Comparison of ENCODE assay signal across 18 mouse cellular contexts in the genomic region with DNA sequence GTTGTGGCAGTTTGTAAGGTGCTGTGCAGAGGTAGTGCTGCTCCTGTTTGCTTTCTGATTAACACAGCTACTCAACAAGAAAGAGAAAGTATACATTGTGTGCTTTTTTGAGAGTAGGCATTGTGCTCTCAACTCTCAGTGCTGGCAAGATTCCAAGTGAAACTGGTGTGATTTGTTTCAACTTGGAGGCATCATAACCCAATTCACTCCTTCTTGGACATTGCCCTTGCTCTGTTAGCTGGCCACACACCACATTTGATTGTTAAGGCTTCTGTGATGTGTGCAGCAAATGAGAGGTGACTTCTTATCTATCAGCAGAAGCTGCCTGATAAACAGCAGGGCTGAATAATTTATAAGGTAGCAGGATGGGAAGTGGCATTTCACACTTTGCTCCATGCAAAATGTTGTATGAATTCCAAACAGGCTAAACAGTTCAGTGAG.
DNase-seq lines count a peak whose midpoint lies in the region; ATAC-seq and TF ChIP-seq lines count a peak whose summit lies in the region.
"Had no signal": no experiment of that assay in that cellular context is flagged by ENCODE, and none has a peak within 500 bp of the region (broad histone marks: within the 10 kb centered on the region; RNA-seq: fewer than 3 reads in every experiment).

No protein-coding gene starts in this region.

- no peak for TF ChIP-seq POLR2A in liver, adult 2 months (IDR thresholded peaks at IDR 0.05; ENCODE audit: extremely low read depth, insufficient read depth, low read length)
- no peak for TF ChIP-seq POLR2A in brain, embryonic 14.5 days (IDR thresholded peaks at IDR 0.05; ENCODE audit: borderline replicate concordance, extremely low read depth, insufficient read depth, insufficient read length, poor library complexity, severe bottlenecking)

- TF ChIP-seq CTCF in liver, adult 2 months (IDR thresholded peaks at IDR 0.05; ENCODE audit: low read depth, low read length), result no peak
- TF ChIP-seq CTCF in brain, embryonic 14.5 days (IDR thresholded peaks at IDR 0.05; ENCODE audit: borderline replicate concordance, extremely low read depth, insufficient read depth, insufficient read length), result no peak

- no peaks in the 10 kb centered on the region for H3K4me1 ChIP-seq in liver, adult 2 months (ENCODE audit: control insufficient read depth, insufficient read depth, low read length)
- H3K4me1 ChIP-seq in liver, embryonic 11.5 days (replicated peaks; ENCODE audit: control insufficient read depth, insufficient read depth, low read length), result no peaks in the 10 kb centered on the region
- H3K4me1 ChIP-seq: embryonic facial prominence, embryonic 13.5 days; neural tube, embryonic 12.5 days had no signal

- no peak overlapping the region for H3K9ac ChIP-seq in liver, adult 2 months (ENCODE audit: low read depth, low read length)
- H3K9ac ChIP-seq in liver, embryonic 11.5 days (ENCODE audit: low read depth, low read length), result no peak overlapping the region
- H3K9ac ChIP-seq: embryonic facial prominence, embryonic 13.5 days; heart, embryonic 12.5 days; limb, embryonic 13.5 days; neural tube, embryonic 12.5 days had no signal

- H3K27ac ChIP-seq in liver, adult 2 months (replicated peaks; ENCODE audit: insufficient read depth, low read depth, low read length), result no peak overlapping the region
- no peak overlapping the region for H3K27ac ChIP-seq in liver, embryonic 11.5 days (ENCODE audit: low read depth, low read length)
- H3K27ac ChIP-seq: embryonic facial prominence, embryonic 13.5 days; limb, embryonic 13.5 days; neural tube, embryonic 12.5 days had no signal

- H3K4me2 ChIP-seq in liver, embryonic 11.5 days, result no peak overlapping the region
- H3K4me2 ChIP-seq: embryonic facial prominence, embryonic 13.5 days; heart, embryonic 12.5 days; limb, embryonic 13.5 days; neural tube, embryonic 12.5 days had no signal

- no peak overlapping the region for H3K4me3 ChIP-seq in liver, adult 2 months (ENCODE audit: insufficient read depth, low read depth, low read length)
- no peak overlapping the region for H3K4me3 ChIP-seq in liver, embryonic 11.5 days (ENCODE audit: low read depth, low read length)
- H3K4me3 ChIP-seq: embryonic facial prominence, embryonic 13.5 days; heart, embryonic 12.5 days; limb, embryonic 13.5 days; neural tube, embryonic 12.5 days had no signal

- no peaks in the 10 kb centered on the region for H3K9me3 ChIP-seq in liver, embryonic 11.5 days (ENCODE audit: control insufficient read depth, low read length)
- H3K9me3 ChIP-seq: embryonic facial prominence, embryonic 13.5 days; heart, embryonic 12.5 days; limb, embryonic 13.5 days; neural tube, embryonic 12.5 days had no signal

- DNase-seq in liver, adult 2 months (ENCODE audit: extremely low read depth, low read depth, low spot score), result peak; percentile 2
- DNase-seq in liver, embryonic 11.5 days (ENCODE audit: low spot score), result no peak
- DNase-seq in NIH3T3 (ENCODE audit: low read depth), result peak; percentile 4
- peak; percentile 64 for DNase-seq in brain, embryonic 14.5 days (ENCODE audit: low read depth)
- peak; percentile 27 for DNase-seq in retina, postnatal 1 day
- no peak for DNase-seq in adrenal gland, adult 18-20 months (ENCODE audit: low spot score in 2 of 2)
- DNase-seq in gastrocnemius, adult 8-10 months (ENCODE audit: low spot score in 2 of 2), result no peak
- DNase-seq: cerebellum, adult 9-11 months; heart, postnatal 4 days; kidney, postnatal 10 days; layer of hippocampus, adult 9-11 months; right cerebral cortex, postnatal 25 days; thymus, adult 2 months had no signal

- ATAC-seq in liver, embryonic 11.5 days (replicated peaks; ENCODE audit: low FRiP score), result no peak
- ATAC-seq: inflammation-experienced regulatory T-cells, adult 6 months had no signal

- no peaks in the 10 kb centered on the region for H3K27me3 ChIP-seq in liver, adult 2 months (ENCODE audit: control insufficient read depth, insufficient read depth, low read length)
- H3K27me3 ChIP-seq in liver, embryonic 11.5 days (replicated peaks; ENCODE audit: control insufficient read depth, insufficient read depth, low read length), result no peaks in the 10 kb centered on the region
- H3K27me3 ChIP-seq: embryonic facial prominence, embryonic 13.5 days; heart, embryonic 12.5 days; limb, embryonic 13.5 days; neural tube, embryonic 12.5 days had no signal

- H3K36me3 ChIP-seq in liver, adult 2 months (ENCODE audit: control insufficient read depth, insufficient read depth, low read length), result no peaks in the 10 kb centered on the region
- H3K36me3 ChIP-seq in liver, embryonic 11.5 days (ENCODE audit: control insufficient read depth, insufficient read depth, low read length), result no peaks in the 10 kb centered on the region
- H3K36me3 ChIP-seq: embryonic facial prominence, embryonic 13.5 days; heart, embryonic 12.5 days; limb, embryonic 13.5 days; neural tube, embryonic 12.5 days had no signal

- H3K79me2 ChIP-seq in liver, adult 2 months (ENCODE audit: control insufficient read depth, insufficient read depth, low read length), result no peaks in the 10 kb centered on the region

Comparison
In these comparisons a context has a peak if more than half of its experiments do, and no peak if none do; other contexts are left out.
1. DNase-seq: peak in liver, adult 2 months (single experiment), NIH3T3 (single experiment), brain, embryonic 14.5 days (single experiment) and retina, postnatal 1 day (single experiment); none in liver, embryonic 11.5 days (single experiment), adrenal gland, adult 18-20 months (0 of 2) and gastrocnemius, adult 8-10 months (0 of 2).